Mouse (Mus musculus) intestine, embryonic 14.5 days (tissue): ENCODE results near the gene Kcna4. TPM values are rescaled to one million over a fixed set of nuclear protein-coding genes. Genes with fewer than 3 reads are reported as not detected.

ENCODE experiments used
- ATAC-seq: fragments of 200-750 bp; cut with Nextera tagmentation; replicated peaks from 2 replicates; pipeline ENCODE4 v1.8.0; 2017; ENCODE audit warnings: low read depth, moderate number of reproducible peaks, moderate TSS enrichment, moderate library complexity; ENCODE audit not compliant: low FRiP score, low TSS enrichment
- DNase-seq: peaks from one replicate; pipeline ENCODE4 v3.0.0-alpha.2; 2018; ENCODE audit warnings: low spot score
- H3K27ac ChIP-seq: fragments of 300-500 bp; sonication (generic); 2 replicates; pipeline ENCODE4 v1.5.1; 2014; ENCODE audit warnings: low read depth, mild to moderate bottlenecking, control low read depth
- H3K27me3 ChIP-seq: fragments of 300-500 bp; sonication (generic); replicated peaks from 2 replicates; pipeline ENCODE4 v1.6.1; 2014; ENCODE audit warnings: low read length, control low read depth; ENCODE audit not compliant: control insufficient read depth, insufficient read depth
- H3K36me3 ChIP-seq: fragments of 300-500 bp; sonication (generic); 2 replicates; pipeline ENCODE4 v1.6.1; 2014; ENCODE audit warnings: low read length, control low read depth; ENCODE audit not compliant: control insufficient read depth, insufficient read depth
- H3K4me1 ChIP-seq: fragments of 300-500 bp; sonication (generic); replicated peaks from 2 replicates; pipeline ENCODE4 v1.6.1; 2014; ENCODE audit warnings: low read length, control low read depth, mixed read lengths; ENCODE audit not compliant: control insufficient read depth, insufficient read depth
- H3K4me2 ChIP-seq: fragments of 300-500 bp; sonication (generic); 2 replicates; pipeline ENCODE4 v1.6.1; 2014; ENCODE audit warnings: low read length
- H3K4me3 ChIP-seq: fragments of 300-500 bp; sonication (generic); 2 replicates; pipeline ENCODE4 v1.5.1; 2014; ENCODE audit warnings: low read depth, low read length, control low read depth, mixed read lengths
- H3K9ac ChIP-seq: fragments of 300-500 bp; sonication (generic); 2 replicates; pipeline ENCODE4 v1.6.1; 2014; ENCODE audit warnings: mild to moderate bottlenecking, low read length
- H3K9me3 ChIP-seq: fragments of 300-500 bp; sonication (generic); 2 replicates; pipeline ENCODE4 v1.6.1; 2016; ENCODE audit warnings: low read length, control low read depth; ENCODE audit not compliant: control insufficient read depth
- WGBS: fragments of 180-500 bp; shearing (Covaris S2); extraction: QIAGEN DNeasy Blood & Tissue Kit; methylation state at CpG from one replicate; pipeline ENCODE4 v1.1.7; 2014; 5-methylcytosine and 5-hydroxymethylcytosine counted together
- polyA plus RNA-seq: library from polyadenylated mRNA; unstranded; fragments of >200 nt; fragmentation: Nextera tagmentation; extraction: Ambion mirVana; gene quantifications from 2 replicates; pipeline ENCODE4 v1.2.1, GENCODE M21; 2014

Gene Kcna4
- polyA plus RNA-seq, 1 experiment from 2014 or later: 0.57 TPM

- no peaks in the 10 kb centered on the region for H3K4me1 ChIP-seq
- no peak for ATAC-seq
- no peaks in the 10 kb centered on the region for H3K27me3 ChIP-seq
- H3K36me3 ChIP-seq: no peaks in the 10 kb centered on the region
- H3K4me3 ChIP-seq: no peak overlapping the region
- no peak overlapping the region for H3K27ac ChIP-seq
- DNase-seq: no peak
- WGBS: 74% methylated on average over 4 of the region's 4 CpGs
- no peaks in the 10 kb centered on the region for H3K9me3 ChIP-seq
- no peak overlapping the region for H3K9ac ChIP-seq
- H3K4me2 ChIP-seq: no peak overlapping the region
These were observed 15.6 kb downstream of the Kcna4 start for GRCm38 (mm10) chr2:107306077-107306476.

- Histone ChIP-seq H3K9ac (no peak overlapping the region), H3K36me3 (no peaks in the 10 kb centered on the region), H3K4me3 (no peak overlapping the region), H3K9me3 (no peaks in the 10 kb centered on the region), H3K27ac (no peak overlapping the region), H3K4me1 (no peaks in the 10 kb centered on the region), H3K4me2 (no peak overlapping the region), H3K27me3 (no peaks in the 10 kb centered on the region)
- no peak for ATAC-seq
- no peak for DNase-seq
These were observed 28.2 kb downstream of the Kcna4 start for GRCm38 (mm10) chr2:107318636-107319035.

DNA sequence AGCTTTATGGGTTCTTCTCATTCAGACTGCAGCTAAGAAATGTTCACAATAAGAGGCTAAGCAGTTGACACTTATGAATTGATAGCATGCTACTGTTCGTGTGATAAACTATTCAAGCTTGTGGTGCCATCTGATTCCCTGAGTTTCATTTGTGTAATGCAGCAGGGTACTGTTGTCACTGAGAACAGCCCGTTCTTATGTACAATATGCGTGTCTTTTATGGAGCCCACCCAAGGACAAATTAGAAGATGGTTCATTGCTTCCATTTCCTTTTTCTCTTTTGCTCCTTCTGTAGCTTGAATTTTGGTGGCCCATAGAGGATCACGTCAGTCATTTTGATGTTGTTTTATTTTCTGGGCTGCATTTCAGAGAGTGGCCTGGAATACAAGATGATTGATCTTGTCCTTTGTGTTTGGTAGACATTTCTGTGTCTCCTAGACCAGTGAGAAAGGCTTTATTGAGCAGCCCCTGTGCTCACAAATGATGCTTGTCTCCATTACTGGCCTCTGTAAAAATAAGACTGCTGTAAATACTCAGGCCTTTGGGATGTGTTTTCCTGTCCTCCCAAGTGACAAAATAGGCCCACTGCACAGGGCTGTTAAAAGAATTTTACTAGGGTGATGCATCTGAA, 31.3 kb downstream of the Kcna4 start:
- 82% methylated on average over 4 of the region's 4 CpGs for WGBS
- no peak for ATAC-seq
- Histone ChIP-seq H3K27me3 (no peaks in the 10 kb centered on the region), H3K27ac (no peak overlapping the region), H3K9me3 (no peaks in the 10 kb centered on the region), H3K4me2 (no peak overlapping the region), H3K4me3 (no peak overlapping the region), H3K4me1 (no peaks in the 10 kb centered on the region), H3K9ac (no peak overlapping the region), H3K36me3 (no peaks in the 10 kb centered on the region)
- DNase-seq: no peak

DNA sequence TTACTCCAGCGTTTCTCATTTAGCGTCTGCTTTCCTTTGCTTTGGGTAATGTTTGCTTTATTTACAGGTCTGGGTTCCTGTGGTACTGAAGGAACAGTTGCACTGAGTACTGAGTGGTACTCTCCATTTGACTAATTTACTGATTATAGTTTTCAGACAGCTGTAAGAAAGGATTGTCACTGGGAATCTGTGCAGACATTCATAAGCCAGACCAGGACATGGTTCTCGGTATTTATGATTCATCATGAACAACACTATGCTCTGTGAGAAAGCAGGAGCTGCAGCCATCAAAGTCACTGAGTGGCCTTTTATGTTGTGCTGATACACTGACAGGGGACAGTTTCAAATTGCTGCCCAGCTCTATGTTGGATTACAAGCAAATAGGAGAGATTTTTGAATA, 33.7 kb downstream of the Kcna4 start:
- no peaks in the 10 kb centered on the region for H3K4me1 ChIP-seq
- no peak overlapping the region for H3K4me2 ChIP-seq
- 75% methylated on average over 3 of the region's 3 CpGs for WGBS
- H3K27ac ChIP-seq: no peak overlapping the region
- H3K9ac ChIP-seq: no peak overlapping the region
- DNase-seq (no peak), ATAC-seq (no peak)
- H3K36me3 ChIP-seq: no peaks in the 10 kb centered on the region
- no peaks in the 10 kb centered on the region for H3K27me3 ChIP-seq
- no peaks in the 10 kb centered on the region for H3K9me3 ChIP-seq
- H3K4me3 ChIP-seq: no peak overlapping the region

DNA sequence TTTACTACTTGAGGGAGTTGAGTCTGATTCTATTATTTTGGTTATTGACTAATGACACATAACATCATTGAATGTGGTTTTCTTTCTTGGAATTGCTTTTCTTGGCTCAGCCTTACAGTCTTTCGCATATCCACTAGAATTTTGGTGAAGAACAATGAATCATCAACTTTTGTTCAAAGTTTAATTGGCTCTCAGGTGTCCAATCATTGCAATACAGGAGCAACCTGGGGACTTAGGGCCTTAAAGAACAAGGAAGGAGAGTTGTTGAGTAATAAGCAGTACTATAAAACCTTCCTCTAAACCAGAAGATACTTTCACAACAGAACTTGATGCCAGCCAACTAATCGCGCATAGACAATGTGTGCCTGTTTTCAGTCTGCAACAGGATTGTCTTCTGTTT, 36.8 kb downstream of the Kcna4 start:
- 96% methylated on average over 3 of the region's 3 CpGs for WGBS
- Histone ChIP-seq H3K9me3 (no peaks in the 10 kb centered on the region), H3K9ac (no peak overlapping the region), H3K4me2 (no peak overlapping the region), H3K36me3 (no peaks in the 10 kb centered on the region), H3K4me3 (no peak overlapping the region), H3K4me1 (no peaks in the 10 kb centered on the region), H3K27ac (no peak overlapping the region), H3K27me3 (no peaks in the 10 kb centered on the region)
- ATAC-seq (no peak), DNase-seq (no peak)

- 79% methylated on average over 3 of the region's 3 CpGs for WGBS
- no peak for DNase-seq
- no peaks in the 10 kb centered on the region for H3K4me1 ChIP-seq
These were observed 50.9 kb downstream of the Kcna4 start for GRCm38 (mm10) chr2:107341291-107341690.

DNA sequence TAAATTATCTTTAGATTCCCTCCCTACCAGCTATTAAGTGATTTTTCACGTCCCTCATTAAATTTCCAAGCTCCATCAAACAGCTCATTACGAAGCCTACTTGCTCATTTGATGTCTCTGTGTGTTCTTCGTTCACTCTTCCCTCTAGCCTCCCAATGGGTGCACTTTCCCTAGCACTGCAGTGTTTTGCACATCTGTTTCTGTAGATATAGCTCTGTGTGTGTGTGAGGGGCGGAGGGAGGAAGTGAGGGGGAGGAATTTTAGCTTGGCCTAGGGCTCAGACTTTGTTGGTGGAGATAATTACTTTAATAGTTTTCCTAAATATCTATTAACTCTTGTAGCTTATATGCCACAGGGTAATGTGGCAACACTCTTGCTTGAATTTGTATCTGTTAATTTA, 54.4 kb downstream of the Kcna4 start:
- Histone ChIP-seq H3K27ac (no peak overlapping the region), H3K4me2 (no peak overlapping the region), H3K4me1 (no peaks in the 10 kb centered on the region), H3K4me3 (no peak overlapping the region), H3K9me3 (no peaks in the 10 kb centered on the region), H3K36me3 (no peaks in the 10 kb centered on the region), H3K27me3 (no peaks in the 10 kb centered on the region), H3K9ac (no peak overlapping the region)
- WGBS: 70% methylated on average over 4 of the region's 4 CpGs
- no peak for DNase-seq
- ATAC-seq: no peak

More at GRCm38 (mm10) chr2:107341291-107341690, 50.9 kb downstream of the Kcna4 start:
- Histone ChIP-seq H3K36me3 (no peaks in the 10 kb centered on the region), H3K9me3 (no peaks in the 10 kb centered on the region), H3K27ac (no peak overlapping the region), H3K27me3 (no peaks in the 10 kb centered on the region), H3K4me3 (no peak overlapping the region), H3K4me2 (no peak overlapping the region), H3K9ac (no peak overlapping the region)
- no peak for ATAC-seq

DNA sequence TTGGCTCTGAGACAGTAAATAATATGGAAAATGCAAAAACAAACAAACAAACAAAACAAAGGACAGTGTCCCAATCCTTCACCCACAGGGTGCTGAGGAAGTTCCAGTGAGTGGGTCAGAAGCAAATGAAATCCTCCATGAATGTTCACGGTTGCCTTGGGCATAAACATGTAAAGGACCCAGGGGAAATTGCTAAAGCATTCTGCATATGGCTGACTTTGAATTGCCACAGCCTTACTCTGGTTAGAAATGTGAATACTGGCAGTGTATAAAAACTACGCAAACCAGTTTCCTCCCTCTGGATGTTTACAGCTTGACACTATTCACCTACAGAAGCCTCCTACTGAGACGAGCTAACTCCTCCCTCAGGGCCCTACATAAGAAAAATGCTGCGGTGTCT, 54.9 kb downstream of the Kcna4 start:
- H3K27ac ChIP-seq: no peak overlapping the region
- ATAC-seq: no peak
- no peaks in the 10 kb centered on the region for H3K9me3 ChIP-seq
- WGBS: 64% methylated on average over 4 of the region's 4 CpGs
- H3K4me2 ChIP-seq: no peak overlapping the region
- H3K4me1 ChIP-seq: no peaks in the 10 kb centered on the region
- no peak for DNase-seq
- no peak overlapping the region for H3K4me3 ChIP-seq
- H3K9ac ChIP-seq: no peak overlapping the region
- no peaks in the 10 kb centered on the region for H3K36me3 ChIP-seq
- H3K27me3 ChIP-seq: no peaks in the 10 kb centered on the region
